Mouse (Mus musculus): ENCODE measurements around the gene Aldh3b3.

DNA sequence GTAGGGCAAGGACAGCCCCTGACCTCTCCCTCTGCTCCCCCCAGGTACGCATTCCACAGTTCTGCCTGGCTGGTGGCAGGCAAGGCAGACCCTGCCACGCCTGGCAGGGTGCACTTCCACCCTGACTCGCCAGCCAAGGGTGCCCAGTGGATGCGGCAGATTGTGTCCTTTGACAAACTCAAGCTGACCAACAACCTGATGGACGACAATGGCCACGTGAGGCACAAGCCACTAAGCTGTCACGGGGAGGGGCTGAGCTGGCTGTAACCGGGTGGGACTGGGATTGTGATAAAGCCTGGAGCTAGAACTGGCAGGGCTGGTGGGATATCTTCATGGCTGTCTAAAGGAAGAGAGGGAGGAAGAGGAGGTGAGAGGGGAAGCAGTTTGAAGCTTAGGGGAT, 38.8 kb downstream of the Aldh3b3 start:
- TF ChIP-seq CTCF (IDR thresholded peaks at IDR 0.05; ENCODE audit: borderline replicate concordance, control insufficient read depth, extremely low read depth, insufficient read depth, low read length, poor library complexity) (no peak), POLR2A (IDR thresholded peaks at IDR 0.05; ENCODE audit: control insufficient read depth, extremely low read depth, insufficient read depth, low read length, poor library complexity) (no peak)
